Mouse (Mus musculus) bone marrow macrophage, adult 2 months (primary cell): ENCODE results near the gene Hnrnpu. TPM values are rescaled to one million over a fixed set of nuclear protein-coding genes. Genes with fewer than 3 reads are reported as not detected.
A peak's percentile ranks its signal among the peaks of the same experiment; 100 is the strongest.

Experiments
- H3K27ac ChIP-seq: 2 replicates; pipeline ENCODE4 v1.5.1; 2012; ENCODE audit warnings: low read depth, low read length; ENCODE audit not compliant: insufficient read depth
- H3K4me1 ChIP-seq: 2 replicates; pipeline ENCODE4 v1.6.1; 2012; ENCODE audit warnings: low read length; ENCODE audit not compliant: control insufficient read depth, insufficient read depth
- H3K4me3 ChIP-seq: 2 replicates; pipeline ENCODE4 v1.5.1; 2012; ENCODE audit warnings: mild to moderate bottlenecking, low read length, moderate library complexity; ENCODE audit not compliant: insufficient read depth
- CTCF ChIP-seq: IDR thresholded peaks from 2 replicates; pipeline ENCODE4 v1.5.1; 2012; ENCODE audit warnings: low read depth, mild to moderate bottlenecking, low read length, moderate library complexity
- POLR2A ChIP-seq: IDR thresholded peaks from 2 replicates; pipeline ENCODE4 v1.6.1; 2012; ENCODE audit warnings: mild to moderate bottlenecking, low read depth, low read length, borderline replicate concordance
- polyA plus RNA-seq: library from polyadenylated mRNA; stranded (reverse); fragments of >200 nt; gene quantifications from 2 replicates; pipeline ENCODE4 v1.2.4, GENCODE M21; 2012; ENCODE audit not compliant: missing spikeins, insufficient read depth, insufficient read length

The Hnrnpu gene
- polyA plus RNA-seq, 1 experiment, result 534 TPM

DNA sequence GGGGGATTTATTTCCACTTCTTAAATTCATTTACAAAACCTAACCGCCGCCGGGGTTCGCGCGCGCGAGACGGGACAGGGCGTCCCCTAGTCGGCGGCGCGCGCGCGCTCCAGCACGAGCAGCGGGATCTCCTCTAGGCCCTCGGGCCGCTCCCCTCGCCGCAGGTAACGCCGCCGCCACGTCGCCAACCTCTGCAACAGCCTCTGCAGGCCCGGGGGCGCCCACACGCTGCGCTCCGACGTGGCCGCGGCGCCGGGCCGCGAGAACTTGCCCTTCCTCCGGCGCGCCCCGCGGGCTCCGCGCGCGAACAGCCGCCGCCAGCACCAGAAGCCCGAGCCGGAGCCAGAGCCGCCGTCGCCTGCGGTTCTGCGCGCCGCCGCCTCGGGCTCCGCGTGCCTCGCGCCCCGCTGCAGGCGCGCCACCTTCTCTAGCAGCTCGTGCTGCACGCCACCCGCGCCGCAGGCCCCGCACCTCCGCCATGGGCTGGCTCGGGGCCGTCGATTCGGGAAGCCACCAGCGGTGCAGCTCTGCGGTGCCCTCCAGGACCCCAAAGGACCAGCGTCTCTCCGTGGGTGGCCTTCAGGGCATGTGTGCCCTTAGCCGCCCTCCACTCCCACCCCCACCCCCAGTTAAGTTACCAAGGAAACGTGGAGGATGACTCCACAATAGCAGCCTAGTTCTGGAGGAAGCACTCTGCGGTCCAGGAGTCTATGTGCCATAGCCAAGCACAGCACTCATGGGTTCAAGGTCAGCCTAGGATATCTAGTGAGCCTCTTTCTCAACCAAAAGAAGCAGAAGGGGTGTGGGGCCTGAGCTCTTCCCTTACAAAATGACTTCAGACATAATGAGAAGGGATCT is 61.3 kb downstream of the Hnrnpu start:
- no peaks in the 10 kb centered on the region for H3K4me1 ChIP-seq
- TF ChIP-seq POLR2A, result no peak
- no peak for TF ChIP-seq CTCF
- H3K4me3 ChIP-seq, result peak overlapping the region; percentile 64
- no peak overlapping the region for H3K27ac ChIP-seq

DNA sequence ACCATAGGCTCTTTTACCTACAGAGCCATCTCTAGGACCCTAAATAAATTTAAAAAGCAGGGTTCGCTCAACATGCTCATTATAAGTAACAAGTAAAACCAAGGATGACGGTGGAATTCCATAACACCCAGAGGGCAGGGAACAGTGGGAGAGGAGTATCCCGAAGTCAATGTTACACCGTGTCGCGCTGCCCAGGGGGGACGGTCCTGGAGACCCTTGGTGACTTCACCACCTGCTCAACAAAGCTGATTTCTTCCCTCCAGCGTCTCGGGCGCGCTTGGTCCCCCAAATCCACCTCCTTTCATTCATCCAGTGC is 61.9 kb downstream of the Hnrnpu start:
- no peak overlapping the region for H3K27ac ChIP-seq
- TF ChIP-seq CTCF (no peak), POLR2A (no peak)
- H3K4me3 ChIP-seq, result peak overlapping the region; percentile 64
- H3K4me1 ChIP-seq, result no peaks in the 10 kb centered on the region

DNA sequence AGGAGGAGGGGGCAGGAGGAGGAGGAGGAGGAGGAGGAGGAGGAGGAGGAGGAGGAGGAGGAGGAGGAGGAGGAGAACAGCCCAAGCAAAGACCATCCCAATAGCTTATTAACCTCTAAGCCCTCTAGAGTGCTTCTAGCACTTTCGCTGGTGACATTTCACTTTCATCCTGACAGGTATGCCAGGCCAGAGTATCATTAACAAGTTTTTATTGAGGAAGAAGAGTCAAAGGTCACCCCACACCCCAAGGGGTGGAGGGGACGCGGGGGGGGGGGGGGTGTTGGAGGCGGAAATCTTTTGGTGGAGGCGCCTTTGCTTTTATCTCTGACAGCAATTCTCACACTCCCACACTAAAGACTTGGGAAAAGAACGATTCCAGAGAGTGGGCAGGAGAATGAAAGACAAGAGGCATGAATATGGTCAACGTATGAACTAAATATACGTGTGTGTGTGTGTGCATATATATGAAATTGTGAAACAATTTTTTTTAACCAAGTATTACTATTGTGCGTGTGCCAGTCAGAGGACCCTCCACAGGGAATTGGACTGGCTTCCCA is 62.3 kb downstream of the Hnrnpu start:
- no peak overlapping the region for H3K27ac ChIP-seq
- no peak overlapping the region for H3K4me3 ChIP-seq
- no peaks in the 10 kb centered on the region for H3K4me1 ChIP-seq
- TF ChIP-seq CTCF, result no peak

Other genes with a start within 250 kb of the Hnrnpu start
- gene Desi2, start 150.4 kb downstream of the Hnrnpu start, polyA plus RNA-seq, result 17.3 and 17.6 TPM in 2 replicates
- 73.7 and 80.6 TPM in 2 replicates for gene Cox20, start 18.7 kb downstream of the Hnrnpu start, polyA plus RNA-seq
- gene Efcab2, start 68.3 kb upstream of the Hnrnpu start, polyA plus RNA-seq, result 1.7 and 4.1 TPM in 2 replicates
- gene Kif26b, start 191.3 kb upstream of the Hnrnpu start, polyA plus RNA-seq, result 0.15 and 0.17 TPM in 2 replicates